Mouse (Mus musculus) kidney, postnatal 14 days (tissue): ENCODE measurements at regions not wholly inside any gene's neighbourhood (a gene's known extent, or its start where the extent isn't known, plus 50 kb on each side); places are given as distances from the start of the nearest gene placed in this dataset.

Experiments used
- DNase-seq: peaks from one replicate; pipeline ENCODE4 v3.0.0; 2022; ENCODE audit warnings: mixed read lengths

- DNase-seq, result peak; percentile 12
Measured at GRCm38 (mm10) chr11:18821384-18821783, 197.4 kb downstream of the Meis1 start.

GRCm38 (mm10) chr11:18814110-18814509 is 204.7 kb downstream of the Meis1 start:
- no peak for DNase-seq

GRCm38 (mm10) chr11:18767479-18767878 is 251.3 kb downstream of the Meis1 start:
- DNase-seq, result no peak

GRCm38 (mm10) chr11:18766458-18767016 is 252.2 kb downstream of the Meis1 start:
- no peak for DNase-seq

GRCm38 (mm10) chr11:18758591-18759074 is 260.2 kb downstream of the Meis1 start:
- DNase-seq, result peak; percentile 23

- no peak for DNase-seq
Measured at GRCm38 (mm10) chr11:18756576-18756975, 262.2 kb downstream of the Meis1 start.

- DNase-seq, result no peak
Measured at GRCm38 (mm10) chr11:18754732-18755525, 263.9 kb downstream of the Meis1 start.

GRCm38 (mm10) chr11:18753856-18754255 is 264.9 kb downstream of the Meis1 start:
- no peak for DNase-seq

GRCm38 (mm10) chr11:18753246-18753645 is 265.5 kb downstream of the Meis1 start:
- no peak for DNase-seq

- DNase-seq, result no peak
Measured at GRCm38 (mm10) chr11:18752512-18752911, 266.3 kb downstream of the Meis1 start.

GRCm38 (mm10) chr11:18750911-18751841 is 267.6 kb downstream of the Meis1 start:
- DNase-seq, result no peak

- DNase-seq, result no peak
Measured at GRCm38 (mm10) chr11:18750080-18750375, 268.8 kb downstream of the Meis1 start.

GRCm38 (mm10) chr11:18749265-18750079 is 269.3 kb downstream of the Meis1 start:
- no peak for DNase-seq

GRCm38 (mm10) chr11:18747871-18748461 is 270.8 kb downstream of the Meis1 start:
- DNase-seq, result no peak

- DNase-seq, result no peak
Measured at GRCm38 (mm10) chr11:18747361-18747760, 271.4 kb downstream of the Meis1 start.

- no peak for DNase-seq
Measured at GRCm38 (mm10) chr11:18746486-18746885, 272.3 kb downstream of the Meis1 start.

GRCm38 (mm10) chr11:18745840-18746239 is 272.9 kb downstream of the Meis1 start:
- DNase-seq, result peak; percentile 50

GRCm38 (mm10) chr11:18734904-18735664 is 283.7 kb downstream of the Meis1 start:
- DNase-seq, result no peak

- DNase-seq, result no peak
Measured at GRCm38 (mm10) chr11:18734075-18734474, 284.7 kb downstream of the Meis1 start.

GRCm38 (mm10) chr11:18729742-18730141 is 289.0 kb downstream of the Meis1 start:
- DNase-seq, result no peak

- no peak for DNase-seq
Measured at GRCm38 (mm10) chr11:18722770-18723169, 296.0 kb downstream of the Meis1 start.

GRCm38 (mm10) chr11:18715851-18716126 is 303.0 kb downstream of the Meis1 start:
- no peak for DNase-seq
